17 mouse cellular contexts compared by ENCODE assay signal in genomic region chr11:110471362-110471761, GRCm38 (mm10).
"Had no signal": no experiment of that assay in that cellular context is flagged by ENCODE, and none has a peak within 500 bp of the region (broad histone marks: within the 10 kb centered on the region; RNA-seq: fewer than 3 reads in every experiment).

No protein-coding gene starts in this region.

- H3K9ac ChIP-seq: lung, embryonic 14.5 days; midbrain, embryonic 12.5 days; neural tube, embryonic 13.5 days; neural tube, embryonic 15.5 days; stomach, embryonic 15.5 days had no signal

- H3K9me3 ChIP-seq: midbrain, embryonic 10.5 days; midbrain, embryonic 12.5 days; neural tube, embryonic 13.5 days; neural tube, embryonic 15.5 days; stomach, embryonic 15.5 days had no signal

- DNase-seq: lung, adult 18-20 months; lung, embryonic 14.5 days; lung, postnatal 10 days; lung, postnatal 4 days; midbrain, embryonic 14.5 days; right cerebral cortex, postnatal 14 days; thymus, adult 2 months; thymus, postnatal 25 days; thymus, postnatal 4 days had no signal

- ATAC-seq: midbrain, embryonic 16.5 days had no signal

- H3K4me3 ChIP-seq: midbrain, embryonic 10.5 days; midbrain, embryonic 12.5 days; myocyte; neural tube, embryonic 13.5 days; neural tube, embryonic 15.5 days; stomach, embryonic 15.5 days had no signal

- H3K4me2 ChIP-seq: lung, embryonic 14.5 days; midbrain, embryonic 12.5 days; neural tube, embryonic 13.5 days; neural tube, embryonic 15.5 days; stomach, embryonic 15.5 days had no signal

- H3K27me3 ChIP-seq: neural tube, embryonic 15.5 days; stomach, embryonic 15.5 days had no signal

- H3K4me1 ChIP-seq: midbrain, embryonic 12.5 days; neural tube, embryonic 15.5 days; stomach, embryonic 15.5 days had no signal

- H3K27ac ChIP-seq: midbrain, embryonic 10.5 days; midbrain, embryonic 12.5 days; neural tube, embryonic 13.5 days; neural tube, embryonic 15.5 days; stomach, embryonic 15.5 days; stomach, postnatal 0 days had no signal

- H3K36me3 ChIP-seq: midbrain, embryonic 10.5 days; midbrain, embryonic 12.5 days; neural tube, embryonic 13.5 days; neural tube, embryonic 15.5 days; stomach, embryonic 15.5 days had no signal
